Mouse (Mus musculus): ENCODE data around the gene Mtmr11.
A peak's percentile ranks its signal among the peaks of the same experiment; 100 is the strongest.

Mtmr11 gene

GRCm38 (mm10) chr3:96161869-96162840 is at the start of gene Mtmr11:
Mtmr11 (plus strand) TSS chr3:96162004.
- peak; percentile 55 to 87 for DNase-seq (ENCODE audit: inconsistent age in 2 of 2, low spot score in 1 of 2)

GRCm38 (mm10) chr3:96113251-96113650 is 48.6 kb upstream of the Mtmr11 start:
- no peak for DNase-seq (ENCODE audit: inconsistent age in 2 of 2, low spot score in 1 of 2)

DNA sequence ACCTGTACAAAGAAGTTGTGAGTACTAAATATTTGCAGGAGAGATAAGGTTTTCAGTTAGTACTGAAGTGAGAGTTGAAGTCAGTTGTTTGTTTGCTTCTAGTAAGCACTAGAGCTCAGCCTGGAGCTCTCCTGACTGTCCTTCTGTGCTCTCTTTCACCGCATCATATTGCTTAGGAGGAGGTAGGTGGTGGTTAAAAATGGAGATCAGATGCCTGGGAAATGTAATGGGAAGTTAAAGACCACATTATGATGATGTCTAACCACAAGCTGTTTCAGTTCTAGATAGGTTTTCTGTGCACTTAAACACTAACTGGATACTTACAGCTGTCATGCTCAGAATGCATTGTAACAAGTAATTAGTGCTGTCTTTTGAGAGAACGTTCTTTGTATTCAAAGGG is 43.7 kb upstream of the Mtmr11 start:
- DNase-seq (ENCODE audit: inconsistent age in 2 of 2, low spot score in 1 of 2) = no peak

GRCm38 (mm10) chr3:96118702-96119101 is 43.1 kb upstream of the Mtmr11 start:
- DNase-seq (ENCODE audit: inconsistent age in 2 of 2, low spot score in 1 of 2) = no peak

DNA sequence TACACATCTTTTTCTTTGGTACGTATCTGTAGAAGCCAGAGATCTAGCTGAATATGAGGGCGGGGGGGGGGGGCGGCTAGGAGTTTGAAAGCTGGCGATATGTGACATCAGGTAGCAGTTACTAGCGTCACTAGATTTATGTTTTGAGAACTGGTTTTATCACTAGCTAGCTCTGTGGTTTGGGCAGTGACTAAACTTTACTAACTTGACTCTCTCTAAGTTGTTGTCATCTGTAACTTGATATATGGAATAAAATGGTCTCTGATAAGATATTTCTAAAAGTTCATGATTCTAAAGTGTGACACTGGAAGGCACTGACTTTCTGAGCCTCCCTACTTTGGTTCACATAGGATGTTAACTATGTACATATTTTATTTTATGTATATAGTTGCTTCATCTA is 37.6 kb upstream of the Mtmr11 start:
- DNase-seq (ENCODE audit: inconsistent age in 2 of 2, low spot score in 1 of 2) = no peak

DNA sequence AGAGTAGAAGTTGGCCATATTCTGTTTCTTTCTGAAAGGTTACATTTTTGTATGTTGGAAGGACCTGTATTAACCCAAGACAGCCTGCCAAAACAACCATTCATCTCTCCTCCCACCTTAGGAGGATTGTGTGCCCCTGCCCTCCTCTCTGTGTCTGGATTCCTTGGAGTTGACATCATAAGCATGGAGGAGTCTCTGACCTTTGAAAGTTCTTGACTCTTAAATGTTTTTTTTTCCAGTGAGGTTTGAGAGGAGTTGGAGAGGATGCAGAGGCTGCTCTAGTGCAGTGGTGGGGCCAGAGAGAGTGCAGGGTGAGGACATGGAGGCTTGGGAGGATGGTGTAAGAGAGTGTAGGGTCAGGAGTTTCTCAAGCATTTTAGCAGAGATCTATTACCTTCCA is 33.7 kb upstream of the Mtmr11 start:
- peak in 1 of 2 experiments; percentile 40 for DNase-seq (ENCODE audit: inconsistent age in 2 of 2, low spot score in 1 of 2)

DNA sequence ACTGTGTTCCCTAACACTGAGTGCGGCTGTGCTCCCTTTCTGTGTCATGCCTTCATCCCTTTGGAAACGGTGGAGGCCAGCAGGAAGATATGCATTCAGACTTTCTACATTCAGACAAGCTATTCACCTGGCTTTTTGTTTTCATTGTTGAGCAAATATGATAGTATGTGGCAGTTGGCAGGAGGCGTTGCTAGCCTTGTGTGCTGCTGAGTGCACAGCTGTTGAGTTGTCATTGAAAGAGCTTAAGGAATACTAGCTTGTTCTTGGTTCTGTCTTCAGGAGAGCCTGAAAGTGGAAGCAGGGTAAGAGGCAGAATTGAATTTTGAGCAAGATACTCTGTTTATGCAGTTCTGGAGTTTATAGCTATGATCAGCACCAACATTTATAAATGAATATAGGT is 29.3 kb upstream of the Mtmr11 start:
- no peak for DNase-seq (ENCODE audit: inconsistent age in 2 of 2, low spot score in 1 of 2)

- DNase-seq (ENCODE audit: inconsistent age in 2 of 2, low spot score in 1 of 2) = no peak
These were observed 28.4 kb upstream of the Mtmr11 start for GRCm38 (mm10) chr3:96133327-96133905.

GRCm38 (mm10) chr3:96135011-96135410 is 26.8 kb upstream of the Mtmr11 start:
- peak; percentile 73 to 90 for DNase-seq (ENCODE audit: inconsistent age in 2 of 2, low spot score in 1 of 2)

- DNase-seq (ENCODE audit: inconsistent age in 2 of 2, low spot score in 1 of 2) = peak; percentile 37 to 90
These were observed 13.9 kb upstream of the Mtmr11 start for GRCm38 (mm10) chr3:96147950-96148349.

- no peak for DNase-seq (ENCODE audit: inconsistent age in 2 of 2, low spot score in 1 of 2)
These were observed 10.0 kb upstream of the Mtmr11 start for GRCm38 (mm10) chr3:96151836-96152235.

DNA sequence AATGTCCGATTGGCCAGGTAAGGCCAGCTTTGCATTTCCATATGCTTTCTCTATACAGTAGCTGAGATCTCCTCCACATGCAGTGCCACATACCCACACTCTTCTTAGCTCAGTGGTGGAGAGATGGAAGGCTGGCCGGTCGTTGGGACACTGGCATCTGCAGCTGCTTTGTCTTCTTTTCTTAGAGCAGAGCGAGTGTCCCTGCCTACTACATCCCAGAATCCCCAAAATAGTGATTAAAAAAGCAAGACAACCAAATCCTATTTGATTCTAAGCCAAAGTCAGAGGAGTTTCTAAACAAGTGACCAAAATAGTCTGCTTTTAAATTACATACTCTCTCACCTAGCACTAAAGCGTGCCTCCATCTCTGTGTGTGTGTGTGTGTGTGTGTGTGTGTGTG is 9.2 kb upstream of the Mtmr11 start:
- DNase-seq (ENCODE audit: inconsistent age in 2 of 2, low spot score in 1 of 2) = no peak

DNA sequence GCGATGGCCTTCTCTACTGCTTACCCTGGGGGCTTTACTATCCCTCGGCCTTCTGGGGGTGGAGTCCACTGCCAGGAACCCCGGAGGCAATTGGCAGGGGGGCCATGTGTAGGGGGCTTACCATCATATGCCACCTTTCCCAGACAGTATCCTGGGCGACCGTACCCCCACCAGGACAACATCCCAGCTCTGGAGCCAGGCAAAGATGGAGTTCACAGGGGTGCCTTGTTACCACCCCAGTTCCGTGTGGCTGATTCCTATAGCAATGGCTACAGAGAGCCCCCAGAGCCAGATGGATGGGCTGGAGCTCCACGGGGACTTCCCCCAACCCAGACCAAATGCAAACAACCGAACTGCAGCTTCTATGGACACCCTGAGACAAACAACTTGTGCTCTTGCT is 6.3 kb upstream of the Mtmr11 start:
- no peak for DNase-seq (ENCODE audit: inconsistent age in 2 of 2, low spot score in 1 of 2)

GRCm38 (mm10) chr3:96159820-96160219 is 2.0 kb upstream of the Mtmr11 start:
- DNase-seq (ENCODE audit: inconsistent age in 2 of 2, low spot score in 1 of 2) = no peak

DNA sequence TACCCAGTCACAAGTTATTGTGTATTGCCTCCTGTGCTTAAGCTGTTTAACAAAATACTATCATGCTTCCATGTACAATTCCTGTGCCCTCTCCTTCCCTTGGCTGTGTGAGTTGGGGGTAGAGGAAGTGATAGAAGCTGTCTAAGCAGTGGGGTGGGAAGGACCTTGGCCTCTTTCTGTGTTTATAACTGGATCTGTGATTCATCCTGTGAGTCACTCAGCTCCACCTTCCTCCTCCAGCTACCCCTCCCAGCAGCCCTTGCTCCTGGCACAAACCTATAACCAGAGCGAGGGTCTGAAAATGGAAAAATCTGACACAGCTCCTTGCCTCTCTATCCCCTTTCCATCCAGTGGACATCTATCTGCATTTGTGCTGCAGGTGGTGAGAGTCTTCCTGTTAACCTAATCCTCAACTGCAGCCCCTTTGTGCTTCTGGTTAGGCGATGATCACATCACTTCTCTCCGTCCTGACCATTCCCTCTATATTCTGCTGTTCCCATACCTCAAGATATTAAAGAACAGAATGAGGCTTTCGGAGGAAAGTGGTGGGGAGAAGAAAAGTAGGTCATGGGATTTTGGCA is 1.5 kb upstream of the Mtmr11 start:
- peak; percentile 87 to 95 for DNase-seq (ENCODE audit: inconsistent age in 2 of 2, low spot score in 1 of 2)

DNA sequence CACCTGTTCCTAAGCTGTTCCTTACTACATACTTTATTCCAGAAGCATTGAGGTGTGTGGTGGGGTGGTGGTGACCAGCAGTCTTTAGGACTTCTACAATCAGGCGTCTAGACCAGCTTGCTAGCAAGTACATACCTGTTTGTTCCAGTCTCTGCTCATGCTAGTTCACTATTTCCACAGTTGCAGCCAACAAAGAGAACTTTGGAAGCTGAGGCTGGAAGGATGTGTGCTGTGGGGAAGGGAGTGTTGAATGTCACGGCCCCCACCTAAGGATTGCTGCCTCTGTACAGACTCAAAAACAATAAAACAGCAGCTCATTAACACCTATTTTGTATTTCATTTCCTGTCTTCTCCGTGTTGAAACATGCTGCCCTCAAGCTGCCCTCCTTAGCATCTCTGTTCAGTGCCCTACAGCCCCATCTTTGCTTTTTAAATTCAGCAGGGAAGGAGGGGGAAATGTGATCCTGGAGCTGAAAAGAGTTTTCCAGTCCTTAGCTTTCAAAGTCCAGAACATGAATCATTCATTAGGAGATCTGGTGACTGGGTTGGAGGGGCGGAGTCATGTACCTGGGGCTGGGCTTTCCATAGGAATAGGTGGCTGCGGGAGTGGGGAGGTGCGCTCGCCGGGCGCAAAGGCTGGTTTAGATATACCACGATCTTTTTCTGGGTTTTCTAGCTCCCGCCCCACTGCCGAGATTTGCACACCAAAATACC is 844 bp upstream of the Mtmr11 start:
- DNase-seq (ENCODE audit: inconsistent age in 2 of 2, low spot score in 1 of 2) = peak; percentile 88 to 94

- peak in 1 of 2 experiments; percentile 52 for DNase-seq (ENCODE audit: inconsistent age in 2 of 2, low spot score in 1 of 2)
These were observed 1.2 kb downstream of the Mtmr11 start for GRCm38 (mm10) chr3:96163040-96163439.

DNA sequence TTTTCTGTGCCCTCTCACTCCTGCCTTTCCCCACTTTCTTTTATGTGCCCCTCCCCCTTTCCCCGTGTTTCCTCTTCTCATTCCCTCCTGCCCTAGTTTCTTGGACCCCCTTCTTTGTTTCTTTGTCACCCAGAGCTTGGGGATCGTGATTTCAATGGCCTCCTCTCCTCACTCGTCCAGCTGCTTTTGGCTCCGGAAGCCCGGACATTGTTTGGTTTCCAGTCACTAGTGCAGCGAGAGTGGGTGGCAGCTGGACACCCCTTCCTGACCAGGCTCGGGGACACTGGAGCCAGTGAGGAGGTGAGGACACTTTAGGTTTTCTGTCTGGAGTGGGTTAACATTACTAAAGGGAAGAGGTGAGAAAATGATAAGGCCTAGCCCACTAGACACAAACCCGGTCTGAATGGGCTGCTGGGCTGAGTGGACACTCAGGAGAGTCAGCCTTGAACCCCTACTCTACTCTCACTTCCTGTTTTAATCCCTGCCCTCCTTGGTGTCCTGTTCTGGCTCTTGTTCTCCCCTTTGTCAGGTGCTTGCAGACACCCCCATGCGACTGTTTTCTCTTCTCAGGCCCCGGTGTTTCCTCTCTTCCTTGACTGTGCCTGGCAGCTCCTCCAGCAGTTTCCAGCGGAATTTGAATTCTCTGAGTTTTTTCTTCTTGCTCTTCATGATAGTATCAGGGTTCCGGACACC is 6.8 kb downstream of the Mtmr11 start:
- no peak for DNase-seq (ENCODE audit: inconsistent age in 2 of 2, low spot score in 1 of 2)

DNA sequence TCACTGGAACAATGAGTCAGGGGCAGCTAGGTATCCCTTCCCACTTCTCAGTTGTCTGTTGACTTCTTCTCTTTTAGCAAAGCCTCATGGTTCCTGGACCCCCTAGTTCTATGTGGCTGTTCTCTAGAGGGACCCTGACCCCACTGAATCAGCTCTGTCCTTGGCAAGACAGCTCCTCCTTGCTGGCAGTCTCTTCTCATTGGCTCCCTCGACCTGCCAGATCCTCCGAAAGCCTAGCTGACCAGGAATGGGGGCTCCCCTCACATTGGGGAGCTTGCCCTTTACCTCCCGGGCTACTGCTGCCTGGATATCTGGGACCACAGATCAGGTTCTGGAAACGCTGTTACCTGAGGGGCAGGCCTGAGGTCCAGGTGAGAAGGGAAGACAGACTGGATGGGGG is 8.5 kb downstream of the Mtmr11 start:
- DNase-seq (ENCODE audit: inconsistent age in 2 of 2, low spot score in 1 of 2) = peak; percentile 64 to 84

DNA sequence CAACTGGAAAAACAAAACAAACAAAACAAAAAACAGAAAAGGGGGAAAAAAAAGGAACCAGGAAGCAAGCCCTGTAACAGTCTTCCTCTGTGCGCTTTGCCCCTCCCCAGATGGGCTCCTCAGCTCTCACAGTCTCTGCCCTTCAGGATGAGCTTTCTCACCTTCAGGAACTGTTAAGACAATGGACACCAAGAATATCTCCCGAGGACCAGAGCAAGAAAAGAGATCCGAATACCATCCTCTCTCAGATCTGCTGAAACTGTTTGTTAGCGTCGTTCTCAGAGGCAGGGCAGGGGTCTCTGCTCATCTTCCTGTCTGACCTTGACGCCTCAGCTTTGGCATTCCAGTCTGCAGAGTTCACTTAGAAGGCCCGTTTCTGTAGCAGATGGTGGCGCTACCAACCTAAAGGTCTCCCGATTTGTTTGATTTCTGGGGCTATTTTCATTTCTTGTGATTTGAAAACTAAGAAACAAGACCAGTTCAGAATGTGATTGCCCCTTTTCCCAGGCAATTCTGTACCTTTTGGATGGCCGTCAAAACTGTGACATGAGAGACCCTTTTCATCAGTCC is 9.3 kb downstream of the Mtmr11 start:
- peak in 1 of 2 experiments; percentile 76 for DNase-seq (ENCODE audit: inconsistent age in 2 of 2, low spot score in 1 of 2)

Data from adrenal gland, adult (tissue).